Mouse (Mus musculus): ENCODE results near the gene A030014E15Rik. TPM values are rescaled to one million over a fixed set of nuclear protein-coding genes. Genes with fewer than 3 reads are reported as not detected.
"Not testable (repeated sequence)": the region's sequence is repeated elsewhere in the genome, so short reads cannot be mapped to it uniquely, and the experiment has no call there.

A030014E15Rik gene
- not detected in 2 replicates for total RNA-seq (2015; ENCODE audit: low replicate concordance)
- not detected in 2 replicates for total RNA-seq (2017; ENCODE audit: low replicate concordance)

DNA sequence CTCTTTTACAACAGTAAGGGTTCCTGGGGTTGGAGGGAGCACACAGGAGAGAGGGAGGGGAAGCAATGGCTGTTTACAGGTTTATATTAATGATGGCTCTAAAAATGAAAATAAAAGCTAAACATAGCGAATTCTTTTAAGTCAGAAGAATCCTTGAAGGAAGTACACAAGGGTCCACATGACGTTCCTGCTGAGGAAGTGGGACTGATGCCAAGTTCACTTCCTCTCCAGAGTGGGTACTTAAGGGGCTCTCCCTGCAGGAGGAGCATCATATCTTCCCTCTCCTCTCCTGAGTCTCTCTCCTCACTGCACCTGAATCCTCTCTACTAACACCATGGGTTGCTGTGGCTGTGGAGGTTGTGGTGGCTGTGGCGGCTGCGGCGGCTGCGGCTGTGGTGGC lies at the start of gene A030014E15Rik:
Gene A030014E15Rik, plus strand, starts transcription at position 268 of the 400 bp plus-strand sequence.
- no peak for ATAC-seq (replicated peaks; ENCODE audit: low FRiP score, poor library complexity, severe bottlenecking)

DNA sequence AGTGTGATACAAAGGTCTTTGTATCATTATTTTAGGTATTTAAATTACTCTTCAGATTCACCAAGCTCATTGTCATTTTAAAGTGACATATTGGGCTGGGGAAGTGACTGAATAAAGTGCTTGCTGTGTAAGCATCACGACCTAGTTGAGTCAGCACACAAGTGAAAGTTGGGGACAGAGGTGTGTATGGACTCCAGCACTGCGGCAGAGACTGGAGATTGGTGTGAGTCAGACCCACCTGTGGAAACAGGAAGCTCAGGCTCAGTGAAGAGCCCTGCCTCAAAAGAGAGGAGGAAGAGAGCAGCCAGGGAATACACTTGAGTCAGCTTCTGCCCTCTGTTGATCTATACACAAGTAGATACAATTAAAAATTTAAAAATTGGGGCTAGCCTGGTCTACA lies 45.5 kb upstream of the A030014E15Rik start:
- ATAC-seq (replicated peaks; ENCODE audit: low FRiP score, poor library complexity, severe bottlenecking) = no peak

DNA sequence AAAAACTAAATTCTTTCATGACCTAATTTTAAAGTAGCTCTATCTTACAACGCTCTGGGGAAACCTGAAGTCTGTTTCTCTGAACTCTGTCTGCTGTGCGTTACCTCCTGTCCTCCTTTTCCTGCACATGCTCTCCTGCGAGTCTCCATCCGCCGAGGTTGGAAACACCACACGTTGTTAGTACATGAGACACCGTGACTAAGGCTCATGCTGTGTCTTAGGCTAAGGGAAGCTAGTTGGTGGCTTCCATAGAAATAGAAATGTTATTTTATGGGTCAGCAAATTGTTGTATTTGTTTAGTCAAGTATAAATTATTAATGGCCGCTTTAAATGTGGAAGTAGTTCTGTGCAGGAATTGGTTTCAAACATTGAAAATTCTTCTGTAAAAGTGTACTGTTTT lies 44.5 kb upstream of the A030014E15Rik start:
- no peak for ATAC-seq (replicated peaks; ENCODE audit: low FRiP score, poor library complexity, severe bottlenecking)

DNA sequence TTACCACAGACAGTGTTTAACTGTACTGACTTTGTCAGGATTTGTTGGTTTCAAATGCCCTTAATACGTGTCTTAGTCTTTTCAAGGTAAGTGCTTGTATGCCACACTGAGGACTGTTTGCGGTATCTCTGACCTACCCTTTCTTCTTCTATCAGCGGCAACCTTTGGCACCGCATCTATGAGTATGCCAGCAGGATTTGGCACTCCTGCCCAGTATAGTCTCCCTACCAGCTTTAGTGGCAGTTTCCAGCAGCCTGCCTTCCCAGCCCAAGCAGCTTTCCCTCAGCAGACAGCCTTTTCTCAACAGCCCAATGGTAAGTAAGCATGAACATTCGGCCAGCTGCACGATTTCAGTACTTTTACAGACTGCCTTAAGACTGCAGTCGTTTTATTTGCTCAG lies 31.4 kb upstream of the A030014E15Rik start:
- ATAC-seq (replicated peaks; ENCODE audit: low FRiP score, poor library complexity, severe bottlenecking) = no peak

DNA sequence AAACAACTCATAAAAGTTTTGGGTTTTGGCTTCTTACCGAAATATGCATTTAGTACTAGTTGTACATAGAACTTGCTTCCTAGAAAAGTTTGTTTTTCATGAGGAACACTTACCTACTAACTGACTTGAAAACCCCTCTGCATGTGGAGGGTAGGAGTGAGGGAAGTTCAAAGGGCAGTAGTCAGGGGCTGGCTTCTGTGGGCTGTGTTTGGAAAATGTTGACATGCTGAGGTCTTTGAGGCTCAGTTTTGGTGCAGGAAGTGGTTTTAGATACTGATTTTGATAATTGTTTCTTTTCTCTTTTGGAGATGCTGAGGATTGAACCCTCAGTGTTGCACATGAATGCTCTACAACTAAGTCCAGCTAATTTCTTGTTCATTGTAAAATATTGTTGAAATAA lies 24.1 kb upstream of the A030014E15Rik start:
- ATAC-seq (replicated peaks; ENCODE audit: low FRiP score, poor library complexity, severe bottlenecking) = no peak

DNA sequence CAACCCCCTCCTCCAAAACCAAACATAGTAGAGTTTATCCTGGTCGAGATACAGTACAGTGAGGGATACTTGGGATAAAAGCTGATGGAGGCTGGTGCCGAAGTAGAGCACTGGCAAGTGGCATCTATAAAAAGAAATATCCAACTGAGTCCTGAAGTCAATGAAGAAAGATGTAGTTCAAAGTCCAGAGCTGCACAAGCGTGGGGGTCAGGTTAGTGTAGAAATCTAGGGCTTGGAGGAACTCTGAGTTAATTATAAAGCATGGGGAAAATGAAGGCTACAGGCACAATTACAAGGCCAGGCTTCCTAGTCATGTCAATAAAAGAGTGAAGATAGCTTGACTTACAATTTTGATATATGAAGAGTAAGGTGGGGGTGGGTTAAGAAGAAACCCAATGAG lies 23.5 kb upstream of the A030014E15Rik start:
- ATAC-seq (replicated peaks; ENCODE audit: low FRiP score, poor library complexity, severe bottlenecking) = no peak

DNA sequence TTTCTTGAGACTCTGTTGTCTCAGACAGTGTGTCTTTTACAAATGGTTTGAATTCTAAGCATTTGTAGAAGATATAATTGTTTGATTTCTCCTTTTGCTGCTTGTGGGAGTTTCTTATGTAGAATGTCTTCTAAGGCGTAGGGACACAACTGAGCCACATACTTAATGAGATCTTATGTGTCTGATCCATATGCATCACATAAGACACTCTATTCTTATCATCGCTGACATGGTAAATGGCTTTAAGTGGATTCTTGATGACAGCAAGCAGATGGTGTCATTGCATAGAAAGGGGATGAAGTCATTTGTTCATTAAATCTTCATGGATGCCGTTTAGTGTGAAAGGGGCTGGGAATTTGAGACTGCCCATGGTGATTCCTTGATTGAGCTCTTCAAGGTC lies 18.8 kb upstream of the A030014E15Rik start:
- no peak for ATAC-seq (replicated peaks; ENCODE audit: low FRiP score, poor library complexity, severe bottlenecking)

DNA sequence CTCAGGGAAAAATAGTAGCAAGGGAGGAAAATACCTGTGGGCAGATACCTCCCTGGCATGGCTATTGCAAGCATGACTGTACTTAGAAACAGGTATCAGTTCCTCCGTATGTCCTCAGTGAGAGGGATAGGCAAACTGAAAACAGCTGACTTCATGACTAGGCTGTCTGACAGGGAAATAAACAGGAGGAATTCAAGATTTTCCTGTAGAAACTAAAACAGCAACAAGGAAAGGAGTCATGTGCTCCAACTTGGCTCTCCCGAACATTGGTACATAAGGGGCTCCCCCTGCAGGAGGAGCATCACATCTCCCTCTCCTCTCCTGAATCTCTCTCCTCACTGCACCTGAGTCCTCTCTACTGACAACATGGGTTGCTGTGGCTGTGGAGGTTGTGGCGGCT lies 11.7 kb upstream of the A030014E15Rik start, which contains the start of gene A030005L19Rik:
Gene A030005L19Rik, plus strand, starts transcription at position 301 of the 400 bp plus-strand sequence.
- ATAC-seq (replicated peaks; ENCODE audit: low FRiP score, poor library complexity, severe bottlenecking) = no peak

DNA sequence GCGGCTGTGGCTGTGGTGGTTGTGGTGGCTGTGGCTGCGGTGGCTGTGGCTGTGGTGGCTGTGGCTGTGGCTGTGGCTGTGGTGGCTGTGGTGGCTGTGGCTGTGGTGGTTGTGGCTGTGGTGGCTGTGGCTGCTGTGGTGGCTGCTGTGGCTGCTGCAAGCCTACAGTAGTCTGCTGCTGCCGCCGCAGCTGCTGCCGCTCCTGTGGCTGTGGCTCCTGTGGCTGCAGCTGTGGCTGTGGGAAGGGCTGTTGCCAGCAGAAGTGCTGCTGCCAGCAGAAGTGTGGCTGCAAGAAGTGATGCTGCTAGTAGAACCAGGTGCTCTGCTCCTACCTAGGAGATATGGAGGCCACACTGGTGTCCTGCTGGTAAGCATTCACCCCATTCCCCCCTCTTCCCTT lies 11.3 kb upstream of the A030014E15Rik start:
- ATAC-seq (replicated peaks; ENCODE audit: low FRiP score, poor library complexity, severe bottlenecking) = not testable (repeated sequence)

DNA sequence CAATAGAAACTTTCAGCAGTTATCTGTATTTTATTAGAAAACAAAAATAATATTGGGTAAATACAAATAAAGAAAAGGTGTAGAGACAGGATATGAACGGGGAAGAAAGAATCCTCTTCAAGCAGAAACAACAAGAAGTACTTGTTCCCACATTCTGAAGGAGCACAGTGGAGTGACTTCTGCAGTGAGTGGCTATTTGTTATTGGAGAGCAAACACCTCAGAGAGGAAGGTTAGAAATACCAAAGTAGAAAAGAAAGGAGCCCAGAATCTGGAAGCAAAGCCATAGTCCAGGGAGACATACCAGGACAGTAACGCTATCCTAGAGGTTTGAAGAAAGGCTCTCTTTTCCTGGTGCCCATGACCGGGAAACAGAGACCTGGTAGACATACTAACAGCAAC lies 5.8 kb downstream of the A030014E15Rik start:
- ATAC-seq (replicated peaks; ENCODE audit: low FRiP score, poor library complexity, severe bottlenecking) = not testable (repeated sequence)

DNA sequence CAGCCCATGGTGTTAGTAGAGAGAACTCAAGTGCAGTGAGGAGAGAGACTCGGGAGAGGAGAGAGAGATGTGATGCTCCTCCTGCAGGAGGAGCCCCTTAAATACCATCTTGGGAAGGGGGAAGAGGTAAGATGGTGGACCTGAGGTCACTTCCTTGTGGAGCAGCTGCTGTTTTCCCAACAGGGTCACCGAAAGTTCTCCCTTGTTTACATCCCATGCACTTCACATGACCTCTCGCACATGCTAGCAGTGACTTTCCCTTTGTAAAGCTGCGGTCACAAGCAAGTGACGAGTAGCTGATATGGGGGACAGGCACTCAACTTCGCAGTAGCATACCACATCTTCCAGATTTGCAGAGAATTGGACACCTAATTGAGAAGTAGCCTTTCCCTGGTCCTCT lies 6.6 kb downstream of the A030014E15Rik start, which contains the start of gene Gm6217:
Gene Gm6217, minus strand, starts transcription at position 74 of the 400 bp plus-strand sequence.
- ATAC-seq (replicated peaks; ENCODE audit: low FRiP score, poor library complexity, severe bottlenecking) = not testable (repeated sequence)

DNA sequence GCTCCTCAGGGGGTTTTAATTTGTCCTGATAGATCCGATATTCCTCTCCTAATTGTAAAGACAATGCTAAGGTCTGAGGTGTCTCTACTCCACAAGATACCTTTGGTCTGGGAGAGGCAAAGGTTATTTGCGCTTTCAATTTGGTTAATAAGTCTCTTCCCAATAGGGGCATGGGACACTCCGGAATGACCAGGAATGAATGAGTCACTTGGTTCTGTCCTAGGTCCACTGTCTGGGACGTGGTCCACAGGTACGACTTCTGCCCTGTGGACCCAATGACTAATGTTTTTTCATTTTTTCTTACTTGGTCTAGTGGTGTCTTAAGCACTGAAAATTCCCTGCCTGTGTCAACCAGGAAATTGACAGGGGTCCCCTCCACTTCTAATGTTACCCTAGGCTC lies 13.9 kb downstream of the A030014E15Rik start:
- no peak for ATAC-seq (replicated peaks; ENCODE audit: low FRiP score, poor library complexity, severe bottlenecking)

DNA sequence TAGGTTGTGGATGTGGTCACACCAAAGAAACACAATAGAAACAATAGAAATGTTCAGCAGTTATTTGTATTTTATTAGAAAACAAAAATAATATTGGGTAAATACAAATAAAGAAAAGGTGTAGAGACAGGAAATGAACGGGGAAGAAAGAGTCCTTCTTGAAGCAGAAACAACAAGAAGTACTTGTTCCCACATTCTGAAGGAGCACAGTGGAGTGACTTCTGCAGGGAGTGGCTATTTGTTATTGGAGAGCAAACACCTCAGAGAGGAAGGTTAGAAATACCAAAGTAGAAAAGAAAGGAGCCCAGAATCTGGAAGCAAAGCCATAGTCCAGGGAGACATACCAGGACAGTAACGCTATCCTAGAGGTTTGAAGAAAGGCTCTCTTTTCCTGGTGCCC lies 17.8 kb downstream of the A030014E15Rik start:
- not testable (repeated sequence) for ATAC-seq (replicated peaks; ENCODE audit: low FRiP score, poor library complexity, severe bottlenecking)

DNA sequence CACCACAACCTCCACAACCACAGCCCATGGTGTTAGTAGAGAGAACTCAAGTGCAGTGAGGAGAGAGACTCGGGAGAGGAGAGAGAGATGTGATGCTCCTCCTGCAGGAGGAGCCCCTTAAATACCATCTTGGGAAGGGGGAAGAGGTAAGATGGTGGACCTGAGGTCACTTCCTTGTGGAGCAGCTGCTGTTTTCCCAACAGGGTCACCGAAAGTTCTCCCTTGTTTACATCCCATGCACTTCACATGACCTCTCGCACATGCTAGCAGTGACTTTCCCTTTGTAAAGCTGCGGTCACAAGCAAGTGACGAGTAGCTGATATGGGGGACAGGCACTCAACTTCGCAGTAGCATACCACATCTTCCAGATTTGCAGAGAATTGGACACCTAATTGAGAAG lies 18.6 kb downstream of the A030014E15Rik start, which contains the start of gene A030003K21Rik:
Gene A030003K21Rik, minus strand, starts transcription at position 94 of the 400 bp plus-strand sequence.
- not testable (repeated sequence) for ATAC-seq (replicated peaks; ENCODE audit: low FRiP score, poor library complexity, severe bottlenecking)

DNA sequence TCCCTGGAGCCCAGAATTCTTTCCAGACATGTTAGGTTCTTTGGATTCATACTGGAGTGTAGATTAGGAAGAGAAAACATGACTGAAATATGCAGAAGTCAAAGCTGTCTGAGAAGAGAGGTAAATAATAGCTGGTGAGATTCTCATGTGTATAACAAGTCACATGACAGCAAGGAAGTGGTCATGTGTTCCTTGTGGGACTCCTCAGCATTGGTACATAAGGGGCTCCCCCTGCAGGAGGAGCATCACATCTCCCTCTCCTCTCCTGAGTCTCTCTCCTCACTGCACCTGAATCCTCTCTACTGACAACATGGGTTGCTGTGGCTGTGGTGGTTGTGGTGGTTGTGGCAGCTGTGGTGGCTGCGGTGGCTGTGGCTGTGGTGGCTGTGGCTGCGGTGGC lies 21.3 kb downstream of the A030014E15Rik start:
- ATAC-seq (replicated peaks; ENCODE audit: low FRiP score, poor library complexity, severe bottlenecking) = not testable (repeated sequence)

DNA sequence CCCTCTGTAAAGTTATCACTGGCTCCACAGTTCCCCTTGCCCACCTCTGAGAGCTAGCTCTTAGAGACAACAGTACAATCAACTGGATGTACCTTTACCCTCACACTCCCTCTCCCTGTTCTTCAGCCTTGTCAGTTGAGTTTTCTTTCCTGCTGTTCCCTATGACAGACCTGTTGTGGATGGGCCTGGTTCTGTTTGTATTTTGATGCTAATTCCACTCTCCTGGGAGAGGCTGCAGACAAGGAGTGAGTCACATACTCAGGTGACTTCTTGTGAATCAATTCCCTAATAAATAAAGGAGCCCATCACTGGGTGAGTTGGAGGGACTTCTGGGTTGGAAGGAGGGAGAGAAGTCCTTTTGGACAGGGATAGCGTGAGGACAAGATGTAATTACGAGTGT lies 23.9 kb downstream of the A030014E15Rik start:
- ATAC-seq (replicated peaks; ENCODE audit: low FRiP score, poor library complexity, severe bottlenecking) = no peak

DNA sequence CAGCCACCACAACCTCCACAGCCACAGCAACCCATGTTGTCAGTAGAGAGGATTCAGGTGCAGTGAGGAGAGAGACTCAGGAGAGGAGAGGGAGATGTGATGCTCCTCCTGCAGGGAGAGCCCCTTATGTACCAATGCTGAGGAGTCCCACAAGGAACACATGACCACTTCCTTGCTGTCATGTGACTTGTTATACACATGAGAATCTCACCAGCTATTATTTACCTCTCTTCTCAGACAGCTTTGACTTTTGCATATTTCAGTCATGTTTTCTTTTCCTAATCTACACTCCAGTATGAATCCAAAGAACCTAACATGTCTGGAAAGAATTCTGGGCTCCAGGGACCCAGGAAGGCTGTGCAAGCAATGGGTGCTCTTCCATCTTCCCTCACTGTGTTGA lies 31.2 kb downstream of the A030014E15Rik start, which contains the start of gene Gm7544:
Gene Gm7544, minus strand, starts transcription at position 101 of the 400 bp plus-strand sequence.
- ATAC-seq (replicated peaks; ENCODE audit: low FRiP score, poor library complexity, severe bottlenecking) = not testable (repeated sequence)

DNA sequence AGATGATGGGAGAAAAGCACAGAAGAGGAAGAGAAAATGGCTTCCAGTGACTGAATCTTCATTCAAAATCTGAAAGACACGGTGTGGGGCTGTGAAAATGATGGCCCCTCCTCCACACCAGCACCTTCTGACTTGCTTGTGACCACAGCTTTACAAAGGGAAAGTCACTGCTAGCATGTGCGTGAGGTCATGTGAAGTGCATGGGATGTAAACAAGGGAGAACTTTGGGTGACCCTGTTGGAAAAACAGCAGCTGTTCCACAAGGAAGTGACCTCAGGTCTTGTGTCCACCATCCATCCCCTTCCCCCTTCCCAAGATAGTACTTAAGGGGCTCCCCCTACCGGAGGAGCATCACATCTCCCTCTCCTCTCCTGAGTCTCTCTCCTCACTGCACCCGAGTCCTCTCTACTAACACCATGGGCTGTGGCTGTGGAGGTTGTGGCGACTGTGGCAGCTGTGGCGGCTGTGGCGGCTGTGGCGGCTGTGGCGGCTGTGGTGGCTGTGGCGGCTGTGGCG lies 35.2 kb downstream of the A030014E15Rik start, which contains the start of gene Gm47955:
Gene Gm47955, plus strand, starts transcription at position 417 of the 516 bp plus-strand sequence.
- ATAC-seq (replicated peaks; ENCODE audit: low FRiP score, poor library complexity, severe bottlenecking) = no peak

DNA sequence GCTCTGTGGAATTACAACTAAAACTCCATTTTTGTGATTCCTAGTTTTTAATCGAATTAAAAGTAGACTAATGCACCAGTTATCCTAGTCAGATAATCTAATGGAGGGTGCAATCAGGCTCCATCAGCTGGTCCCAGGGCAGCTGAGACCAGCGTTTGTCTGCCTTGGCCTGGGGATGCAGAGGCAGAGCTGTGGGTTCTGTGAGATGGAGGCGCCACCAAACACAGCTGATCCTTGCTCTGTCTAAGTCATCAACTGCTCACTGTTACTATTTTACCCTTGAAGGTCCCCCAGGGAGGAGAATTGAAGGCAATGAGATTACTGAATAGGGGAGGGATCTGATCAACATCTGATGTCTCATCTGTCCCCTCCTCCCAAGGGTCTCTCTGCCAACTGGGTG lies 41.7 kb downstream of the A030014E15Rik start:
- ATAC-seq (replicated peaks; ENCODE audit: low FRiP score, poor library complexity, severe bottlenecking) = no peak

DNA sequence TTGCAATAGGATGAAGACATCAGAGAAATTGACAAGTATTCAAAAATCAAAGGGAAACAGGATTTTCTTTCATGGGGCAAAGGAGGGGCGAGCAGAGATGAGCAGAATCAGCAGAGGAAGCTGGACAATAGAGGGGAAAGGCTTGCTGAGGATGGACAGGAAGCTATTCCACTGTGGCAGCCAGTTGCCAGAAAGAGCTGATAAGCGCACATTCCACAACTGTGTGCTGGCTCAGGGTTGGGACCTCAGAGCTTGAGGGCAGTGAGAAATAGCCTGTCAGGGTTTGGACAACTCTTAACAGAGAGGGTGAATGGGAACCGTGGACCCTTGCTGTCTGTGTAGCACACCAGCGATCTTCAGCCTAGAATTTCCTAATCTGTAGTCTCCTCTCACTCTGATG lies 47.3 kb downstream of the A030014E15Rik start:
- ATAC-seq (replicated peaks; ENCODE audit: low FRiP score, poor library complexity, severe bottlenecking) = no peak

DNA sequence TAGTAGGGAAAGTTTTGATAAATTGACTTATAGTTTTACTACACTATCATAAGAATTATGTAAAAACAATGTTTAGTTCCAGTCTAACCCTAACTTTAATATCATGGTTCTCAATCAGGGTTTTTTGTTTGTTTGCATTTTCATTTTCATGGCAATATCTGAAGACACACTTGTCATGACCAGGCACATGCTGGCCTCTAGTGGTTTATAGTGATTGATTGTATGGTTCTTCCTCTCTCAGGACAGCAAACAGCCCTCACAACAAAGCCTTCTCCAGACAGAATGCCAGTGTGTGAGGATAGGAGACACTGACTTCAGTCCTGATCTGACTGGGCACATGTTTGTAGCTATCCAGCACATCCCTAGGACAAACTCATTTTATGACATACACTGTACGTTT lies 48.5 kb downstream of the A030014E15Rik start:
- no peak for ATAC-seq (replicated peaks; ENCODE audit: low FRiP score, poor library complexity, severe bottlenecking)

DNA sequence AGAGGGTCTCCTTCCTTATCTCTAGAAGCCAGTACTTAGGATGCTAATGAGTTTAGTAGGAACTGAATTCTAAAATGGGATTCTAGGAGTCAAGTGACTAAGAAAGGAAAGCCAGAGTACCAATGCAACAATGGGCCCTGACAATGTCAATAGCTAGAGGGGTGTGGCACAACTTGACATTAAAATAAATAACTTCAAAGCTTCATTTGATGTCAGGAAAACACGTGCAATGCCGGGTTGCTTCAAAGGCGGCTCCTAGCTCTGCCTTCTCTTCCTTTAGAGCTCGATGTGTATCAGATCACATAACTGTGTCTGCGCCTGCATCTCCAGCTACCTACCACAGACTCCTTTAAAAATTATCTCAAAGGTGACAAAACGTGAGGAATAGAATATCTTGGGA lies 49.2 kb downstream of the A030014E15Rik start:
- ATAC-seq (replicated peaks; ENCODE audit: low FRiP score, poor library complexity, severe bottlenecking) = no peak
